Mouse (Mus musculus): ENCODE measurements around the gene Son. TPM values are rescaled to one million over a fixed set of nuclear protein-coding genes. Genes with fewer than 3 reads are reported as not detected.

Gene Son
- polyA plus RNA-seq, 1 experiment from 2014 or later, result 39.0 TPM

GRCm38 (mm10) chr16:91688023-91688618 is 40.8 kb downstream of the Son start:
- ATAC-seq (ENCODE audit: low read depth), result peak; percentile 33
- H3K4me2 ChIP-seq (ENCODE audit: low read depth, low read length), result peak overlapping the region; percentile 95
- no peaks in the 10 kb centered on the region for H3K9me3 ChIP-seq (replicated peaks; ENCODE audit: control insufficient read depth, low read length)
- H3K9ac ChIP-seq (ENCODE audit: low read depth, low read length), result peak overlapping the region; percentile 99
- peak overlapping the region; percentile 100 for H3K4me3 ChIP-seq (ENCODE audit: low read depth, low read length)
- H3K27ac ChIP-seq (ENCODE audit: low read length), result peak overlapping the region; percentile 83
- under 1% methylated on average over 51 of the region's 51 CpGs for WGBS (ENCODE audit: insufficient replicate concordance)
- peaks cover 26% of the 10 kb centered on the region for H3K36me3 ChIP-seq (ENCODE audit: control insufficient read depth, insufficient read depth)
- H3K4me1 ChIP-seq (ENCODE audit: control insufficient read depth, low read depth, low read length), result peaks cover 33% of the 10 kb centered on the region
- H3K27me3 ChIP-seq (ENCODE audit: control insufficient read depth, insufficient read depth, low read depth, low read length), result no peaks in the 10 kb centered on the region

GRCm38 (mm10) chr16:91688619-91689334 is 41.5 kb downstream of the Son start, which contains the start of gene Donson:
Donson (minus strand) TSS chr16:91688770.
- WGBS (ENCODE audit: insufficient replicate concordance), result under 1% methylated on average over 68 of the region's 71 CpGs
- Histone ChIP-seq H3K9me3 (replicated peaks; ENCODE audit: control insufficient read depth, low read length) (no peaks in the 10 kb centered on the region), H3K4me2 (ENCODE audit: low read depth, low read length) (peak within 1 kb of the TSS; percentile 95), H3K4me1 (ENCODE audit: control insufficient read depth, low read depth, low read length) (peaks cover 33% of the 10 kb centered on the region), H3K4me3 (ENCODE audit: low read depth, low read length) (peak within 1 kb of the TSS; percentile 100), H3K27ac (ENCODE audit: low read length) (peak within 1 kb of the TSS; percentile 95), H3K27me3 (ENCODE audit: control insufficient read depth, insufficient read depth, low read depth, low read length) (no peaks in the 10 kb centered on the region), H3K9ac (ENCODE audit: low read depth, low read length) (peak within 1 kb of the TSS; percentile 99), H3K36me3 (ENCODE audit: control insufficient read depth, insufficient read depth) (peaks cover 22% of the 10 kb centered on the region)
- ATAC-seq (ENCODE audit: low read depth), result peak; percentile 98

- Histone ChIP-seq H3K27me3 (ENCODE audit: control insufficient read depth, insufficient read depth, low read depth, low read length) (no peaks in the 10 kb centered on the region), H3K4me3 (ENCODE audit: low read depth, low read length) (peak overlapping the region; percentile 48), H3K9ac (ENCODE audit: low read depth, low read length) (peak overlapping the region; percentile 54), H3K4me1 (ENCODE audit: control insufficient read depth, low read depth, low read length) (peaks cover 34% of the 10 kb centered on the region), H3K9me3 (replicated peaks; ENCODE audit: control insufficient read depth, low read length) (no peaks in the 10 kb centered on the region), H3K4me2 (ENCODE audit: low read depth, low read length) (peak overlapping the region; percentile 95), H3K27ac (ENCODE audit: low read length) (peak overlapping the region; percentile 80), H3K36me3 (ENCODE audit: control insufficient read depth, insufficient read depth) (peaks cover 15% of the 10 kb centered on the region)
- 14% methylated on average over 7 of the region's 7 CpGs for WGBS (ENCODE audit: insufficient replicate concordance)
- peak; percentile 10 for ATAC-seq (ENCODE audit: low read depth)
Measured at GRCm38 (mm10) chr16:91689791-91690190, 42.5 kb downstream of the Son start.

- H3K9me3 ChIP-seq (replicated peaks; ENCODE audit: control insufficient read depth, low read length), result no peaks in the 10 kb centered on the region
- H3K27ac ChIP-seq (ENCODE audit: low read length), result no peak overlapping the region
- no peak overlapping the region for H3K4me2 ChIP-seq (ENCODE audit: low read depth, low read length)
- no peak overlapping the region for H3K4me3 ChIP-seq (ENCODE audit: low read depth, low read length)
- peak; percentile 77 for ATAC-seq (ENCODE audit: low read depth)
- no peak overlapping the region for H3K9ac ChIP-seq (ENCODE audit: low read depth, low read length)
- no peaks in the 10 kb centered on the region for H3K27me3 ChIP-seq (ENCODE audit: control insufficient read depth, insufficient read depth, low read depth, low read length)
- H3K4me1 ChIP-seq (ENCODE audit: control insufficient read depth, low read depth, low read length), result peaks cover 15% of the 10 kb centered on the region
- H3K36me3 ChIP-seq (ENCODE audit: control insufficient read depth, insufficient read depth), result peaks cover 22% of the 10 kb centered on the region
- WGBS (ENCODE audit: insufficient replicate concordance), result 27% methylated on average over 14 of the region's 14 CpGs
Measured at GRCm38 (mm10) chr16:91694455-91695084, 47.3 kb downstream of the Son start.

DNA sequence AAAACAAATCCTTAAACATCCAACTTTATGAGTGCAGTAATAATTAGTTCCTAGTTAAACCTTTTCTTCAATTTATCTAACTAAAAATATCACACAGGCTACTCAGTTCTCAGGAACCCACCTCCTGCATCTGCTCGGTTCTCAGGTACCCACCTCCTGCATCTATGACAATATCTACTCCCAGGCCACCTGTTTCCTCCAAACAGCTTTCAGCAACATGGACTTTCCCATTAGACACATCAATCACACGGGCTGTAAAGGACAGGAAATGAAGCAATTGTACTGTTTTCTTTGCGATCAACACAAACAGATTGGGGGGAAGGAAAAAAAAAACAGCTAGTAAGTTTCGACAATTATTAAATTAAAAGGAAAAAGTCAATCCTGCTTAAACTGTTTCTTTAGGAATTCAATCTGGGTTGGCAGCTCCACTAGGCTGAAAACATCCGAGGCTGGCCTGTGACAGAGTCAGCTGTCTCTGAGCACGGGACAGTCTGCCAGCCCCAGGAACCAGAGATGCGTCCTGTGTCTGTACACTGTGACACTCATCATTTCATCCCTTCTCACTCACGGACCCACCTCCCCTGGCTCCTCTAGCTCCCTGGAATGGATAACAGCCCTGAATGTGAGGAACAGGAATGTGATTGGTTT is 47.9 kb downstream of the Son start:
- Histone ChIP-seq H3K9me3 (replicated peaks; ENCODE audit: control insufficient read depth, low read length) (no peaks in the 10 kb centered on the region), H3K4me2 (ENCODE audit: low read depth, low read length) (no peak overlapping the region), H3K27me3 (ENCODE audit: control insufficient read depth, insufficient read depth, low read depth, low read length) (no peaks in the 10 kb centered on the region), H3K36me3 (ENCODE audit: control insufficient read depth, insufficient read depth) (peaks cover 22% of the 10 kb centered on the region), H3K9ac (ENCODE audit: low read depth, low read length) (no peak overlapping the region), H3K4me3 (ENCODE audit: low read depth, low read length) (no peak overlapping the region), H3K27ac (ENCODE audit: low read length) (no peak overlapping the region), H3K4me1 (ENCODE audit: control insufficient read depth, low read depth, low read length) (peaks cover 9% of the 10 kb centered on the region)
- WGBS (ENCODE audit: insufficient replicate concordance), result 39% methylated on average over 8 of the region's 8 CpGs
- no peak for ATAC-seq (ENCODE audit: low read depth)

GRCm38 (mm10) chr16:91698995-91699394 is 51.7 kb downstream of the Son start:
- Histone ChIP-seq H3K4me3 (ENCODE audit: low read depth, low read length) (no peak overlapping the region), H3K9me3 (replicated peaks; ENCODE audit: control insufficient read depth, low read length) (no peaks in the 10 kb centered on the region), H3K36me3 (ENCODE audit: control insufficient read depth, insufficient read depth) (peaks cover 21% of the 10 kb centered on the region), H3K27ac (ENCODE audit: low read length) (no peak overlapping the region), H3K9ac (ENCODE audit: low read depth, low read length) (no peak overlapping the region), H3K27me3 (ENCODE audit: control insufficient read depth, insufficient read depth, low read depth, low read length) (no peaks in the 10 kb centered on the region), H3K4me2 (ENCODE audit: low read depth, low read length) (no peak overlapping the region), H3K4me1 (ENCODE audit: control insufficient read depth, low read depth, low read length) (peaks cover 7% of the 10 kb centered on the region)
- 74% methylated on average over 1 of the region's 1 CpGs for WGBS (ENCODE audit: insufficient replicate concordance)
- no peak for ATAC-seq (ENCODE audit: low read depth)

DNA sequence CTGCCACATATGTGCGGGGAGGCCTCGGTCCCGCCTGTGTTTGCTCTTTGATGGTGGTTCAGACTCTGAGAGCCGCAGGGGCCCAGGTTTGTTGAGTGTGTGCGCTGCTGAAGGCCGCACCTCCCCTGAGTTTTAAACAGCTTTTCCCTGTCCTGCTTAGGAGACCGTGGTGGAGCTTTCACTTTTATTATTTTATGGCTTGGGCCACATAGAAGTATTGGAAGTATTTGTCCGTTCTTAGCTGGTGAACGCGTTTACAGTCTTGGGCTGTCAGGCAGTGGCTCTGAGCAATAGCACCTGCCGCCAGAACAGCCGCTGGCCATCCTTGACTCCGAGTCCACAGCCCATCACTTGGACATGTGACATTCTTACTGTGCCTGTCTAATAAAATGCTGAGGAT is 54.6 kb downstream of the Son start:
- no peak for ATAC-seq (ENCODE audit: low read depth)
- Histone ChIP-seq H3K27me3 (ENCODE audit: control insufficient read depth, insufficient read depth, low read depth, low read length) (no peaks in the 10 kb centered on the region), H3K9ac (ENCODE audit: low read depth, low read length) (no peak overlapping the region), H3K4me1 (ENCODE audit: control insufficient read depth, low read depth, low read length) (peaks cover 2% of the 10 kb centered on the region; the same call in 1 of the 2 replicates), H3K4me3 (ENCODE audit: low read depth, low read length) (no peak overlapping the region), H3K4me2 (ENCODE audit: low read depth, low read length) (no peak overlapping the region), H3K9me3 (replicated peaks; ENCODE audit: control insufficient read depth, low read length) (no peaks in the 10 kb centered on the region), H3K27ac (ENCODE audit: low read length) (no peak overlapping the region), H3K36me3 (ENCODE audit: control insufficient read depth, insufficient read depth) (peaks cover 28% of the 10 kb centered on the region)
- WGBS (ENCODE audit: insufficient replicate concordance), result 85% methylated on average over 13 of the region's 13 CpGs

DNA sequence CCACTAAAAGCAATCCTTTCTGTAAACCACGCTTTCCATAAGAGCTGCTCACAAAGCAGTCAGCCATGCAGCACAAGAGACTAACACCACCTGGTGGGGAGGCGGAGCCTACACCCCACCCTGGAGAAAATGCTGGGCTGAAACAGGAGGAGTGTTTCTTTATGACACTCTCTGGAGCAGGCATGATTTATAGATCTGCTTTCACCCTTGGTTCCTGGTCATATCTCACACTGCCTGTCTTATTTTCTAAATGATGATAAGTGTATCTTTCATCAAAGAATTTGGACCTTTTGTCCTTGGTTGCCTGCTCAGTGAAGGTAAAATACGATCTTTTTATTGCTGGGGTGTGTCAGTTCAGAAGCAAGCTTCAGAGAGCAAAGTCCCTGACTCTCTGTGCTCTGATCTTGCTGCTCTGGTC is 55.5 kb downstream of the Son start:
- H3K27me3 ChIP-seq (ENCODE audit: control insufficient read depth, insufficient read depth, low read depth, low read length), result no peaks in the 10 kb centered on the region
- no peak overlapping the region for H3K27ac ChIP-seq (ENCODE audit: low read length)
- peaks cover 2% of the 10 kb centered on the region; the same call in 1 of the 2 replicates for H3K4me1 ChIP-seq (ENCODE audit: control insufficient read depth, low read depth, low read length)
- H3K4me3 ChIP-seq (ENCODE audit: low read depth, low read length), result no peak overlapping the region
- 59% methylated on average over 3 of the region's 3 CpGs for WGBS (ENCODE audit: insufficient replicate concordance)
- H3K4me2 ChIP-seq (ENCODE audit: low read depth, low read length), result no peak overlapping the region
- H3K36me3 ChIP-seq (ENCODE audit: control insufficient read depth, insufficient read depth), result peaks cover 27% of the 10 kb centered on the region
- no peaks in the 10 kb centered on the region for H3K9me3 ChIP-seq (replicated peaks; ENCODE audit: control insufficient read depth, low read length)
- no peak for ATAC-seq (ENCODE audit: low read depth)
- no peak overlapping the region for H3K9ac ChIP-seq (ENCODE audit: low read depth, low read length)
